Mouse (Mus musculus) midbrain, embryonic 15.5 days (tissue): ENCODE data around the gene Ccl25. TPM values are rescaled to one million over a fixed set of nuclear protein-coding genes. Genes with fewer than 3 reads are reported as not detected.

Experiments used
- ATAC-seq: fragments of 200-750 bp; cut with Nextera tagmentation; replicated peaks from 2 replicates; pipeline ENCODE4 v1.8.0; 2017; ENCODE audit warnings: moderate TSS enrichment
- H3K27ac ChIP-seq: fragments of 300-500 bp; sonication (generic); 2 replicates; pipeline ENCODE4 v1.5.1; 2015; ENCODE audit warnings: mild to moderate bottlenecking, inconsistent platforms
- H3K27me3 ChIP-seq: fragments of 300-500 bp; sonication (generic); replicated peaks from 2 replicates; pipeline ENCODE4 v1.6.1; 2015; ENCODE audit warnings: inconsistent platforms
- H3K36me3 ChIP-seq: fragments of 300-500 bp; sonication (generic); replicated peaks from 2 replicates; pipeline ENCODE4 v1.6.1; 2015; ENCODE audit warnings: inconsistent platforms
- H3K4me1 ChIP-seq: fragments of 300-500 bp; sonication (generic); 2 replicates; pipeline ENCODE4 v1.6.1; 2015; ENCODE audit warnings: inconsistent platforms
- H3K4me2 ChIP-seq: fragments of 300-500 bp; sonication (generic); 2 replicates; pipeline ENCODE4 v1.6.1; 2015; ENCODE audit warnings: inconsistent platforms, mild to moderate bottlenecking, moderate library complexity
- H3K4me3 ChIP-seq: fragments of 300-500 bp; sonication (generic); 2 replicates; pipeline ENCODE4 v1.5.1; 2015; ENCODE audit warnings: mild to moderate bottlenecking, inconsistent platforms
- H3K9ac ChIP-seq: fragments of 300-500 bp; sonication (generic); 2 replicates; pipeline ENCODE4 v1.6.1; 2015; ENCODE audit warnings: mild to moderate bottlenecking, inconsistent platforms
- H3K9me3 ChIP-seq: fragments of 300-500 bp; sonication (generic); 2 replicates; pipeline ENCODE4 v1.6.1; 2016; ENCODE audit warnings: inconsistent platforms
- WGBS: fragments of 180-500 bp; shearing (Covaris S2); methylation state at CpG from one replicate; pipeline ENCODE4 v1.1.7; 2015; ENCODE audit warnings: mixed read lengths; 5-methylcytosine and 5-hydroxymethylcytosine counted together
- polyA plus RNA-seq: library from polyadenylated mRNA; unstranded; fragments of >200 nt; fragmentation: Nextera tagmentation; extraction: Ambion mirVana; gene quantifications from 2 replicates; pipeline ENCODE4 v1.2.1, GENCODE M21; 2015

Ccl25 gene
- 19.3 and 20.4 TPM in 2 replicates for polyA plus RNA-seq

- Histone ChIP-seq H3K4me1 (peaks cover 43% of the 10 kb centered on the region), H3K27me3 (no peaks in the 10 kb centered on the region), H3K27ac (peak within 1 kb of the TSS; percentile 91), H3K4me3 (peak within 1 kb of the TSS; percentile 92), H3K36me3 (peaks cover 19% of the 10 kb centered on the region), H3K4me2 (peak within 1 kb of the TSS; percentile 82), H3K9ac (peak within 1 kb of the TSS; percentile 97), H3K9me3 (no peaks in the 10 kb centered on the region)
- ATAC-seq: peak; percentile 99
- under 1% methylated on average over 76 of the region's 78 CpGs for WGBS
Measured at GRCm38 (mm10) chr8:4324983-4325750, at the start of gene Ccl25, which contains the start of gene Elavl1. Gene Ccl25 (plus strand): TSS chr8:4325210. Gene Elavl1 (minus strand): TSS chr8:4325413.

GRCm38 (mm10) chr8:4275275-4276110 lies 49.5 kb upstream of the Ccl25 start, which contains the start of gene Timm44:
Gene Timm44 (minus strand): TSS chr8:4275913.
- Histone ChIP-seq H3K9ac (peak within 1 kb of the TSS; percentile 67), H3K27ac (peak within 1 kb of the TSS; percentile 83), H3K4me3 (peak within 1 kb of the TSS; percentile 72), H3K27me3 (no peaks in the 10 kb centered on the region), H3K9me3 (no peaks in the 10 kb centered on the region), H3K4me2 (peak within 1 kb of the TSS; percentile 85), H3K4me1 (peaks cover 15% of the 10 kb centered on the region), H3K36me3 (0 out of 2 replicates have a peak, but pooled peaks cover 6% of the 10 kb centered on the region)
- WGBS: under 1% methylated on average over 39 of the region's 39 CpGs
- peak; percentile 98 for ATAC-seq

GRCm38 (mm10) chr8:4276111-4276465 lies 48.9 kb upstream of the Ccl25 start:
- Histone ChIP-seq H3K36me3 (0 out of 2 replicates have a peak, but pooled peaks cover 6% of the 10 kb centered on the region), H3K27ac (peak overlapping the region; percentile 83), H3K4me2 (peak overlapping the region; percentile 85), H3K4me3 (peak overlapping the region; percentile 72), H3K27me3 (no peaks in the 10 kb centered on the region), H3K9me3 (no peaks in the 10 kb centered on the region), H3K4me1 (peaks cover 15% of the 10 kb centered on the region), H3K9ac (peak overlapping the region; percentile 67)
- 23% methylated on average over 9 of the region's 9 CpGs for WGBS
- ATAC-seq: no peak

- H3K4me1 ChIP-seq: no peaks in the 10 kb centered on the region
- no peak overlapping the region for H3K4me3 ChIP-seq
- no peaks in the 10 kb centered on the region for H3K27me3 ChIP-seq
- no peak overlapping the region for H3K9ac ChIP-seq
- H3K36me3 ChIP-seq: peaks cover 55% of the 10 kb centered on the region
- H3K9me3 ChIP-seq: no peaks in the 10 kb centered on the region
- H3K4me2 ChIP-seq: no peak overlapping the region
- no peak overlapping the region for H3K27ac ChIP-seq
- no peak for ATAC-seq
- 89% methylated on average over 5 of the region's 5 CpGs for WGBS
Measured at GRCm38 (mm10) chr8:4292738-4293137, 32.3 kb upstream of the Ccl25 start.

- WGBS: 96% methylated on average over 4 of the region's 4 CpGs
- H3K9ac ChIP-seq: no peak overlapping the region
- no peak overlapping the region for H3K27ac ChIP-seq
- H3K4me1 ChIP-seq: no peaks in the 10 kb centered on the region
- peaks cover 68% of the 10 kb centered on the region for H3K36me3 ChIP-seq
- ATAC-seq: no peak
- no peak overlapping the region for H3K4me3 ChIP-seq
- no peaks in the 10 kb centered on the region for H3K9me3 ChIP-seq
- H3K4me2 ChIP-seq: no peak overlapping the region
- no peaks in the 10 kb centered on the region for H3K27me3 ChIP-seq
Measured at GRCm38 (mm10) chr8:4297822-4298221, 27.2 kb upstream of the Ccl25 start.

GRCm38 (mm10) chr8:4304124-4304547 lies 20.9 kb upstream of the Ccl25 start:
- peaks cover 50% of the 10 kb centered on the region for H3K36me3 ChIP-seq
- no peak overlapping the region for H3K27ac ChIP-seq
- no peak for ATAC-seq
- no peak overlapping the region for H3K9ac ChIP-seq
- no peak overlapping the region for H3K4me3 ChIP-seq
- 75% methylated on average over 3 of the region's 3 CpGs for WGBS
- H3K4me1 ChIP-seq: no peaks in the 10 kb centered on the region
- no peak overlapping the region for H3K4me2 ChIP-seq
- H3K9me3 ChIP-seq: no peaks in the 10 kb centered on the region
- H3K27me3 ChIP-seq: no peaks in the 10 kb centered on the region

GRCm38 (mm10) chr8:4305838-4306237 lies 19.2 kb upstream of the Ccl25 start:
- no peaks in the 10 kb centered on the region for H3K9me3 ChIP-seq
- no peak overlapping the region for H3K4me2 ChIP-seq
- peaks cover 48% of the 10 kb centered on the region for H3K36me3 ChIP-seq
- WGBS: 95% methylated on average over 2 of the region's 2 CpGs
- H3K27ac ChIP-seq: no peak overlapping the region
- no peaks in the 10 kb centered on the region for H3K27me3 ChIP-seq
- ATAC-seq: no peak
- H3K9ac ChIP-seq: no peak overlapping the region
- H3K4me3 ChIP-seq: no peak overlapping the region
- H3K4me1 ChIP-seq: no peaks in the 10 kb centered on the region

GRCm38 (mm10) chr8:4312104-4312503 lies 12.9 kb upstream of the Ccl25 start:
- H3K9me3 ChIP-seq: no peaks in the 10 kb centered on the region
- no peaks in the 10 kb centered on the region for H3K27me3 ChIP-seq
- no peak overlapping the region for H3K4me3 ChIP-seq
- H3K9ac ChIP-seq: no peak overlapping the region
- peaks cover 22% of the 10 kb centered on the region for H3K36me3 ChIP-seq
- no peak for ATAC-seq
- H3K4me2 ChIP-seq: no peak overlapping the region
- no peak overlapping the region for H3K27ac ChIP-seq
- H3K4me1 ChIP-seq: no peaks in the 10 kb centered on the region

- Histone ChIP-seq H3K4me1 (no peaks in the 10 kb centered on the region), H3K27ac (no peak overlapping the region), H3K36me3 (peaks cover 22% of the 10 kb centered on the region), H3K4me2 (no peak overlapping the region), H3K9ac (no peak overlapping the region), H3K27me3 (no peaks in the 10 kb centered on the region), H3K9me3 (no peaks in the 10 kb centered on the region), H3K4me3 (no peak overlapping the region)
- WGBS: 85% methylated on average over 3 of the region's 3 CpGs
- no peak for ATAC-seq
Measured at GRCm38 (mm10) chr8:4313254-4314124, 11.5 kb upstream of the Ccl25 start.

- Histone ChIP-seq H3K9me3 (no peaks in the 10 kb centered on the region), H3K27ac (no peak overlapping the region), H3K4me1 (no peaks in the 10 kb centered on the region), H3K27me3 (no peaks in the 10 kb centered on the region), H3K4me3 (no peak overlapping the region), H3K4me2 (no peak overlapping the region), H3K9ac (no peak overlapping the region), H3K36me3 (peaks cover 16% of the 10 kb centered on the region)
- 92% methylated on average over 3 of the region's 3 CpGs for WGBS
- ATAC-seq: no peak
Measured at GRCm38 (mm10) chr8:4314852-4315251, 10.2 kb upstream of the Ccl25 start.

- no peak overlapping the region for H3K27ac ChIP-seq
- H3K27me3 ChIP-seq: no peaks in the 10 kb centered on the region
- no peak overlapping the region for H3K9ac ChIP-seq
- H3K36me3 ChIP-seq: no peaks in the 10 kb centered on the region; the same call in 1 of the 2 replicates
- no peak for ATAC-seq
- H3K4me1 ChIP-seq: peaks cover 22% of the 10 kb centered on the region
- no peaks in the 10 kb centered on the region for H3K9me3 ChIP-seq
- no peak overlapping the region for H3K4me3 ChIP-seq
- WGBS: 91% methylated on average over 5 of the region's 5 CpGs
- no peak overlapping the region for H3K4me2 ChIP-seq
Measured at GRCm38 (mm10) chr8:4318124-4318523, 6.9 kb upstream of the Ccl25 start.
